In the genomic region with DNA sequence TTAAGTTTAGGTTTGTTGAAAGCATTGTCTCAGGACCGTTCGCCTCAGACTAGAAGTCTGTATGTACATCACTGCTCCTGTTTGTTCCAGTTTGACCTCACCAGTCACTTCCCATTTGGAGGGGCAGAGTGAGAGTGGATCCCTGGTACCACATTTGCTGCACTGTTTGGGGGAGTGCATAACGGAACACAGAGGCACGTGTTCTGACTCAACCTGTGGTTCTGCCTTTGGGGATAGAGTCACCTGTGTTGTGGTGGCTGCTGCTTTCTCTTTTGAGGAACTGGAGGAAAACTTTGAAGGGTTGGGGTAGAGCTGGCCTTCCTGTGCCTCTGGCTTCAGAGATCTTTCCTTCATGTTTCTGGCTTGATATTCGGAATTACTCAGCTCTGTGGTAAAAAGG, we compare ENCODE assay signal across 9 mouse cellular contexts. TPM values are rescaled to one million over a fixed set of nuclear protein-coding genes. Genes with fewer than 3 reads are reported as not detected.
DNase-seq lines count a peak whose midpoint lies in the region; ATAC-seq and TF ChIP-seq lines count a peak whose summit lies in the region.
"Had no signal": no experiment of that assay in that cellular context is flagged by ENCODE, and none has a peak within 500 bp of the region (broad histone marks: within the 10 kb centered on the region; RNA-seq: fewer than 3 reads in every experiment).

No protein-coding gene starts in this region.

- peaks cover 2% of the 10 kb centered on the region; the same call in 1 of the 2 replicates for H3K79me2 ChIP-seq in heart, adult 2 months (replicated peaks; ENCODE audit: control insufficient read depth, insufficient read depth, low read length)

- no peaks in the 10 kb centered on the region for H3K9me3 ChIP-seq in heart, embryonic 11.5 days (replicated peaks; ENCODE audit: control insufficient read depth, low read length)
- no peaks in the 10 kb centered on the region for H3K9me3 ChIP-seq in ES-E14 (ENCODE audit: control insufficient read depth, insufficient read depth, low read depth, low read length)
- no peaks in the 10 kb centered on the region for H3K9me3 ChIP-seq in hindbrain, embryonic 12.5 days (replicated peaks)
- no peaks in the 10 kb centered on the region for H3K9me3 ChIP-seq in midbrain, embryonic 11.5 days (ENCODE audit: control insufficient read depth, low read length)

- no peak for TF ChIP-seq CTCF in heart, adult 2 months (IDR thresholded peaks at IDR 0.05)

- H3K27ac ChIP-seq in heart, embryonic 11.5 days (ENCODE audit: low read depth, low read length), result no peak overlapping the region
- no peak overlapping the region for H3K27ac ChIP-seq in heart, adult 2 months
- no peak overlapping the region for H3K27ac ChIP-seq in ES-E14 (ENCODE audit: insufficient read depth, low read depth, low read length, poor library complexity, severe bottlenecking)
- H3K27ac ChIP-seq in hindbrain, embryonic 12.5 days, result no peak overlapping the region
- no peak overlapping the region for H3K27ac ChIP-seq in midbrain, embryonic 11.5 days (ENCODE audit: low read depth, low read length)

- H3K4me1 ChIP-seq in heart, embryonic 11.5 days (ENCODE audit: control insufficient read depth, insufficient read depth, low read length), result peaks cover 33% of the 10 kb centered on the region
- peaks cover 13% of the 10 kb centered on the region for H3K4me1 ChIP-seq in heart, adult 2 months (ENCODE audit: control insufficient read depth, insufficient read depth, low read length)
- H3K4me1 ChIP-seq in ES-E14 (ENCODE audit: control insufficient read depth in 2 of 2, insufficient read depth in 2 of 2, low read length in 2 of 2, poor library complexity in 1 of 2), result peaks cover 6 to 14% of the 10 kb centered on the region in 2 experiments; a peak in 3 of 4 replicates
- peaks cover 58% of the 10 kb centered on the region for H3K4me1 ChIP-seq in hindbrain, embryonic 12.5 days
- peaks cover 32% of the 10 kb centered on the region for H3K4me1 ChIP-seq in midbrain, embryonic 11.5 days (ENCODE audit: control insufficient read depth, insufficient read depth, low read length)

- no peak for ATAC-seq in heart, embryonic 11.5 days (replicated peaks; ENCODE audit: insufficient number of reproducible peaks, low FRiP score, low TSS enrichment)
- ATAC-seq in hindbrain, embryonic 12.5 days (ENCODE audit: low FRiP score), result no peak
- ATAC-seq in midbrain, embryonic 11.5 days (ENCODE audit: low FRiP score), result no peak

- TF ChIP-seq POLR2A in heart, adult 2 months (IDR thresholded peaks at IDR 0.05; ENCODE audit: insufficient read depth, low read depth, low read length), result no peak

- intact Hi-C loops in heart, adult 2 months (cut with DNase I), result loop anchor here (5.0 kb wide), 1 partner anchor 62 kb away; the partner anchor contains the start of gene Myd88

- no peak for TF ChIP-seq EP300 in heart, adult 2 months (IDR thresholded peaks at IDR 0.05; ENCODE audit: insufficient read depth, low read depth, low read length)

- no peaks in the 10 kb centered on the region for H3K36me3 ChIP-seq in heart, embryonic 11.5 days (ENCODE audit: control insufficient read depth, insufficient read depth, low read length)
- H3K36me3 ChIP-seq in heart, adult 2 months (ENCODE audit: control insufficient read depth, insufficient read depth, low read length), result no peaks in the 10 kb centered on the region
- H3K36me3 ChIP-seq in ES-E14 (ENCODE audit: control insufficient read depth, insufficient read depth, low read length, poor library complexity, severe bottlenecking), result peaks cover 2% of the 10 kb centered on the region
- 0 out of 2 replicates have a peak, but pooled peaks cover 3% of the 10 kb centered on the region for H3K36me3 ChIP-seq in hindbrain, embryonic 12.5 days
- no peaks in the 10 kb centered on the region; the same call in 1 of the 2 replicates for H3K36me3 ChIP-seq in midbrain, embryonic 11.5 days (ENCODE audit: control insufficient read depth, insufficient read depth, low read length)

- WGBS in heart, embryonic 11.5 days (ENCODE audit: insufficient replicate concordance), result 66% methylated on average over 5 of the region's 5 CpGs
- 91% methylated on average over 5 of the region's 5 CpGs for WGBS in heart, adult 2 months
- 64% methylated on average over 5 of the region's 5 CpGs for WGBS in hindbrain, embryonic 12.5 days
- WGBS in midbrain, embryonic 11.5 days, result 67% methylated on average over 5 of the region's 5 CpGs

- no peaks in the 10 kb centered on the region for H3K27me3 ChIP-seq in heart, embryonic 11.5 days (ENCODE audit: control insufficient read depth, insufficient read depth, low read length)
- H3K27me3 ChIP-seq in heart, adult 2 months (ENCODE audit: control insufficient read depth, insufficient read depth, low read length), result no peaks in the 10 kb centered on the region
- H3K27me3 ChIP-seq in hindbrain, embryonic 12.5 days, result no peaks in the 10 kb centered on the region
- H3K27me3 ChIP-seq in midbrain, embryonic 11.5 days (ENCODE audit: control insufficient read depth, insufficient read depth, low read length), result no peaks in the 10 kb centered on the region

- in situ Hi-C loops in ES-E14 (cut with MboI; ENCODE audit: low sequenced_read_pairs in 2 of 2, unreplicated experiment in 2 of 2), result no loop called here

- peak overlapping the region; percentile 90 for H3K4me3 ChIP-seq in heart, embryonic 11.5 days (ENCODE audit: low read depth, low read length)
- no peak overlapping the region for H3K4me3 ChIP-seq in heart, adult 2 months
- peak overlapping the region; percentile 90 to 97; a peak in 2 of 4 replicates for H3K4me3 ChIP-seq in ES-E14 (ENCODE audit: insufficient read depth in 1 of 2, low read depth in 1 of 2, low read length in 2 of 2, poor library complexity in 1 of 2, severe bottlenecking in 1 of 2)
- peak overlapping the region; percentile 89 for H3K4me3 ChIP-seq in hindbrain, embryonic 12.5 days
- peak overlapping the region; percentile 95 for H3K4me3 ChIP-seq in midbrain, embryonic 11.5 days (ENCODE audit: low read depth, low read length)

- H3K4me2 ChIP-seq in heart, embryonic 11.5 days, result peak overlapping the region; percentile 89
- peak overlapping the region; percentile 70 for H3K4me2 ChIP-seq in hindbrain, embryonic 12.5 days (replicated peaks)
- H3K4me2 ChIP-seq in midbrain, embryonic 11.5 days, result peak overlapping the region; percentile 86

- no peak overlapping the region for H3K9ac ChIP-seq in heart, embryonic 11.5 days (ENCODE audit: low read depth, low read length)
- H3K9ac ChIP-seq in heart, adult 2 months (ENCODE audit: low read depth, low read length), result no peak overlapping the region
- H3K9ac ChIP-seq in ES-E14 (ENCODE audit: insufficient read depth, low read depth, low read length, poor library complexity, severe bottlenecking), result no peak overlapping the region
- peak overlapping the region; percentile 99 for H3K9ac ChIP-seq in hindbrain, embryonic 12.5 days
- peak overlapping the region; percentile 99 for H3K9ac ChIP-seq in midbrain, embryonic 11.5 days (ENCODE audit: low read length)

- DNase-seq in heart, adult 2 months, result no peak
- DNase-seq in ES-E14 (ENCODE audit: low read depth, low spot score), result no peak
- no peak for DNase-seq in midbrain, embryonic 11.5 days (ENCODE audit: low spot score, missing footprints)
- no peak for DNase-seq in layer of hippocampus, postnatal 36 days
- DNase-seq in cerebellum, postnatal 10 days, result no peak
- no peak for DNase-seq in cerebellum, adult 11-12 months

TF ChIP-seq in ES-E14, 5 proteins besides CTCF, POLR2A, EP300 and RAD21:
- TF ChIP-seq ZC3H11A (IDR thresholded peaks at IDR 0.05; ENCODE audit: borderline replicate concordance, low read depth, low read length), result no peak
- no peak for TF ChIP-seq ZNF384 (IDR thresholded peaks at IDR 0.05; ENCODE audit: low read depth, low read length)
- no peak for TF ChIP-seq HCFC1 (IDR thresholded peaks at IDR 0.05; ENCODE audit: borderline replicate concordance, insufficient read depth, low read length)
- no peak for TF ChIP-seq MAFK (IDR thresholded peaks at IDR 0.05; ENCODE audit: insufficient read depth, low read depth, low read length)
- no peak for TF ChIP-seq CHD2 (IDR thresholded peaks at IDR 0.05; ENCODE audit: low read depth, low read length)

RNA-seq across cellular contexts. Expression of gene Acvr2b, which starts 2.2 kb away (rescaled TPM):
- 26.9 and 29.1 TPM in 2 replicates for polyA plus RNA-seq in heart, embryonic 11.5 days (2014; fragmentation: Nextera tagmentation; extraction: Ambion mirVana)
- 1 to 10 TPM; 4.6 to 6.8 TPM for total RNA-seq in heart, adult 2 months (2021)
- 2.2 and 3.1 TPM in 2 replicates for polyA plus RNA-seq in heart, adult 2 months (2012; rRNA removed)
- total RNA-seq in ES-E14 (2012; rRNA removed), result 29.8 and 57.1 TPM in 2 replicates
- 86.6 and 97.4 TPM in 2 replicates for polyA plus RNA-seq in hindbrain, embryonic 12.5 days (2016; fragmentation: Nextera tagmentation; extraction: Ambion mirVana)
- 70.1 and 95.4 TPM in 2 replicates for polyA plus RNA-seq in midbrain, embryonic 11.5 days (2014; fragmentation: Nextera tagmentation; extraction: Ambion mirVana)
- 10 to 100 TPM; 13.8 to 14.7 TPM for total RNA-seq in layer of hippocampus, postnatal 36 days (2021)
- total RNA-seq: neutrophil, adult 5-6 weeks had no signal

RNA-seq across cellular contexts. Expression of gene Slc22a14, which starts 38.7 kb away (rescaled TPM):
- not detected in 2 replicates for polyA plus RNA-seq in heart, embryonic 11.5 days (2014; fragmentation: Nextera tagmentation; extraction: Ambion mirVana)
- total RNA-seq in heart, adult 2 months (2021), result not detected
- polyA plus RNA-seq in heart, adult 2 months (2012; rRNA removed), result 0.35 and 0.78 TPM in 2 replicates
- total RNA-seq in ES-E14 (2012; rRNA removed), result 0.45 and 1.1 TPM in 2 replicates
- not detected in 2 replicates for polyA plus RNA-seq in hindbrain, embryonic 12.5 days (2016; fragmentation: Nextera tagmentation; extraction: Ambion mirVana)
- not detected in 2 replicates for polyA plus RNA-seq in midbrain, embryonic 11.5 days (2014; fragmentation: Nextera tagmentation; extraction: Ambion mirVana)
- total RNA-seq in layer of hippocampus, postnatal 36 days (2021), result not detected
- total RNA-seq: neutrophil, adult 5-6 weeks had no signal

RNA-seq across cellular contexts. Expression of gene Exog, which starts 40.7 kb away (rescaled TPM):
- polyA plus RNA-seq in heart, embryonic 11.5 days (2014; fragmentation: Nextera tagmentation; extraction: Ambion mirVana), result 19.4 and 20.2 TPM in 2 replicates
- total RNA-seq in heart, adult 2 months (2021), result 1 to 10 TPM; 2.0 to 3.1 TPM
- polyA plus RNA-seq in heart, adult 2 months (2012; rRNA removed), result 1.7 and 2.8 TPM in 2 replicates
- 9.3 and 11.9 TPM in 2 replicates for total RNA-seq in ES-E14 (2012; rRNA removed)
- 42.7 and 43.7 TPM in 2 replicates for polyA plus RNA-seq in hindbrain, embryonic 12.5 days (2016; fragmentation: Nextera tagmentation; extraction: Ambion mirVana)
- polyA plus RNA-seq in midbrain, embryonic 11.5 days (2014; fragmentation: Nextera tagmentation; extraction: Ambion mirVana), result 39.5 and 39.9 TPM in 2 replicates
- 10 to 100 TPM; 20.0 to 21.1 TPM for total RNA-seq in layer of hippocampus, postnatal 36 days (2021)

RNA-seq across cellular contexts. Expression of gene Xylb, which starts 46.9 kb away (rescaled TPM):
- 2.2 and 2.4 TPM in 2 replicates for polyA plus RNA-seq in heart, embryonic 11.5 days (2014; fragmentation: Nextera tagmentation; extraction: Ambion mirVana)
- total RNA-seq in heart, adult 2 months (2021), result under 1 TPM; 0.16 to 0.18 TPM
- polyA plus RNA-seq in heart, adult 2 months (2012; rRNA removed), result 0.67 and 1.2 TPM in 2 replicates
- total RNA-seq in ES-E14 (2012; rRNA removed), result 3.7 and 6.7 TPM in 2 replicates
- polyA plus RNA-seq in hindbrain, embryonic 12.5 days (2016; fragmentation: Nextera tagmentation; extraction: Ambion mirVana), result 4.7 and 4.9 TPM in 2 replicates
- polyA plus RNA-seq in midbrain, embryonic 11.5 days (2014; fragmentation: Nextera tagmentation; extraction: Ambion mirVana), result 5.4 and 6.5 TPM in 2 replicates
- 1 to 10 TPM; 4.2 to 5.0 TPM for total RNA-seq in layer of hippocampus, postnatal 36 days (2021)

Comparison
In these comparisons a context has a peak if more than half of its experiments do, and no peak if none do; other contexts are left out.
1. H3K9ac ChIP-seq: peak in hindbrain, embryonic 12.5 days (single experiment) and midbrain, embryonic 11.5 days (single experiment); none in heart, embryonic 11.5 days (single experiment), heart, adult 2 months (single experiment) and ES-E14 (single experiment).
2. Peak in every context shown above with its lines, with median percentiles within 50 percentile points of each other: H3K4me2 ChIP-seq.